Mouse (Mus musculus) testis, adult 2 months (tissue): Measurements from ENCODE around the gene Cep350.
A peak's percentile ranks its signal among the peaks of the same experiment; 100 is the strongest.

ENCODE experiments used
- CTCF ChIP-seq: fragments of 200-500 bp; IDR thresholded peaks from 2 replicates; pipeline ENCODE4 v1.5.1; 2012; ENCODE audit warnings: low read depth, mild to moderate bottlenecking, inconsistent platforms, low read length, moderate library complexity; ENCODE audit not compliant: control insufficient read depth, insufficient read depth, insufficient replicate concordance
- POLR2A ChIP-seq: fragments of 200-500 bp; IDR thresholded peaks from 2 replicates; pipeline ENCODE4 v1.6.1; 2012; ENCODE audit warnings: low read depth, mild to moderate bottlenecking, inconsistent platforms, low read length, moderate library complexity; ENCODE audit not compliant: control insufficient read depth

- TF ChIP-seq POLR2A (no peak), CTCF (0 out of 2 replicates have a peak, but pooled peaks have one; percentile 28)
These were observed 110.1 kb downstream of the Cep350 start for GRCm38 (mm10) chr1:155862967-155863366.
